Mouse (Mus musculus) kidney, embryonic 16.5 days (tissue): ENCODE measurements around the gene Olfr1199. TPM values are rescaled to one million over a fixed set of nuclear protein-coding genes. Genes with fewer than 3 reads are reported as not detected.

Experiments used
- ATAC-seq: fragments of 200-750 bp; cut with Nextera tagmentation; 2 replicates; pipeline ENCODE4 v1.8.0; 2017; ENCODE audit warnings: moderate TSS enrichment; ENCODE audit not compliant: low FRiP score, low TSS enrichment
- H3K27ac ChIP-seq: fragments of 300-500 bp; sonication (generic); 2 replicates; pipeline ENCODE4 v1.5.1; 2014; ENCODE audit warnings: low read length
- H3K27me3 ChIP-seq: fragments of 300-500 bp; sonication (generic); 2 replicates; pipeline ENCODE4 v1.6.1; 2014; ENCODE audit warnings: low read length, control low read depth, mixed read lengths; ENCODE audit not compliant: insufficient read depth
- H3K36me3 ChIP-seq: fragments of 300-500 bp; sonication (generic); 2 replicates; pipeline ENCODE4 v1.6.1; 2014; ENCODE audit warnings: low read length, control low read depth, mixed read lengths; ENCODE audit not compliant: insufficient read depth
- H3K4me1 ChIP-seq: fragments of 300-500 bp; sonication (generic); 2 replicates; pipeline ENCODE4 v1.6.1; 2014; ENCODE audit warnings: low read length, control low read depth, mixed read lengths; ENCODE audit not compliant: insufficient read depth
- H3K4me2 ChIP-seq: fragments of 300-500 bp; sonication (generic); replicated peaks from 2 replicates; pipeline ENCODE4 v1.6.1; 2014; ENCODE audit warnings: low read depth, low read length
- H3K4me3 ChIP-seq: fragments of 300-500 bp; sonication (generic); 2 replicates; pipeline ENCODE4 v1.5.1; 2014; ENCODE audit warnings: mild to moderate bottlenecking, low read length
- H3K9ac ChIP-seq: fragments of 300-500 bp; sonication (generic); replicated peaks from 2 replicates; pipeline ENCODE4 v1.6.1; 2014; ENCODE audit warnings: low read length
- H3K9me3 ChIP-seq: fragments of 300-500 bp; sonication (generic); 2 replicates; pipeline ENCODE4 v1.6.1; 2016; ENCODE audit warnings: low read length, control low read depth
- WGBS: fragments of 180-500 bp; shearing (Covaris S2); extraction: QIAGEN DNeasy Blood & Tissue Kit; methylation state at CpG from one replicate; pipeline ENCODE4 v1.1.7; 2014; 5-methylcytosine and 5-hydroxymethylcytosine counted together
- polyA plus RNA-seq: library from polyadenylated mRNA; unstranded; fragments of >200 nt; fragmentation: Nextera tagmentation; extraction: Ambion mirVana; gene quantifications from 2 replicates; pipeline ENCODE4 v1.2.1, GENCODE M21; 2015

Olfr1199 gene
- polyA plus RNA-seq, result not detected in 2 replicates

GRCm38 (mm10) chr2:88760369-88760768, at the start of gene Olfr1199:
Gene Olfr1199 (minus strand): TSS chr2:88760469.
- Histone ChIP-seq H3K36me3 (no peaks in the 10 kb centered on the region), H3K27me3 (no peaks in the 10 kb centered on the region), H3K9ac (no peak within 1 kb of the TSS), H3K27ac (no peak within 1 kb of the TSS), H3K4me1 (no peaks in the 10 kb centered on the region), H3K9me3 (no peaks in the 10 kb centered on the region), H3K4me2 (no peak within 1 kb of the TSS), H3K4me3 (no peak within 1 kb of the TSS)
- 87% methylated on average over 2 of the region's 2 CpGs for WGBS
- ATAC-seq, result no peak

- no peak for ATAC-seq
- H3K27ac ChIP-seq, result no peak within 1 kb of the TSS
- H3K4me2 ChIP-seq, result no peak within 1 kb of the TSS
- H3K9me3 ChIP-seq, result no peaks in the 10 kb centered on the region
- no peak within 1 kb of the TSS for H3K9ac ChIP-seq
- no peaks in the 10 kb centered on the region for H3K27me3 ChIP-seq
- WGBS, result 80% methylated on average over 6 of the region's 6 CpGs
- no peaks in the 10 kb centered on the region for H3K36me3 ChIP-seq
- H3K4me1 ChIP-seq, result no peaks in the 10 kb centered on the region
- no peak within 1 kb of the TSS for H3K4me3 ChIP-seq
Observed at GRCm38 (mm10) chr2:88792736-88793135, 32.5 kb upstream of the Olfr1199 start, which contains the start of gene Olfr1201. Gene Olfr1201 (plus strand): TSS chr2:88793036.

GRCm38 (mm10) chr2:88770388-88770787, 10.1 kb upstream of the Olfr1199 start, which contains the start of gene Olfr1200:
Gene Olfr1200 (minus strand): TSS chr2:88770488.
- H3K27me3 ChIP-seq, result no peaks in the 10 kb centered on the region
- H3K4me1 ChIP-seq, result no peaks in the 10 kb centered on the region
- no peaks in the 10 kb centered on the region for H3K9me3 ChIP-seq
- no peak within 1 kb of the TSS for H3K27ac ChIP-seq
- no peak for ATAC-seq
- no peak within 1 kb of the TSS for H3K9ac ChIP-seq
- WGBS, result 74% methylated on average over 2 of the region's 2 CpGs
- H3K4me3 ChIP-seq, result no peak within 1 kb of the TSS
- H3K4me2 ChIP-seq, result no peak within 1 kb of the TSS
- H3K36me3 ChIP-seq, result no peaks in the 10 kb centered on the region

DNA sequence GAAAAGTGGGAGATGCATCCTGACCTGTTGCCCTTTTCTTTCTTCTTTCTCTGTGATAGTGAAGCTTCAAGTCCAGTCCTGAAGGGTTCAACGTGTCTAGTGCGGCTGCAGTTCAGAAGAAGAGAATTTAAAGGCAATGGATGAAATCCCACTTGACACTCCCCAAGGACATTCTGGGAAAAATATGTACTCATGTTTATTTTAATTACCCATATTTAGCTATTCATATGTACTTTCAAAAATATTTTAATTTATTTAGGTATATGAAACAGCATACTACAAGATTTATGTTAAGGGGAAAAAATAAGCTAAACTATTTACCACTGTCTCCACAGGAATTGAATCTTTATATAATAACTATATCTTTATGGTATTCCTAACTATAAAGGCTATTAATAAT, 9.0 kb downstream of the Olfr1199 start, which contains the start of gene Olfr1198:
Gene Olfr1198 (minus strand): TSS at position 101 of the 400 bp plus-strand sequence.
- H3K4me2 ChIP-seq, result no peak within 1 kb of the TSS
- H3K36me3 ChIP-seq, result no peaks in the 10 kb centered on the region
- no peak within 1 kb of the TSS for H3K9ac ChIP-seq
- no peaks in the 10 kb centered on the region for H3K4me1 ChIP-seq
- no peaks in the 10 kb centered on the region for H3K9me3 ChIP-seq
- H3K4me3 ChIP-seq, result no peak within 1 kb of the TSS
- no peak within 1 kb of the TSS for H3K27ac ChIP-seq
- H3K27me3 ChIP-seq, result no peaks in the 10 kb centered on the region
- WGBS, result 88% methylated on average over 2 of the region's 2 CpGs
- no peak for ATAC-seq

DNA sequence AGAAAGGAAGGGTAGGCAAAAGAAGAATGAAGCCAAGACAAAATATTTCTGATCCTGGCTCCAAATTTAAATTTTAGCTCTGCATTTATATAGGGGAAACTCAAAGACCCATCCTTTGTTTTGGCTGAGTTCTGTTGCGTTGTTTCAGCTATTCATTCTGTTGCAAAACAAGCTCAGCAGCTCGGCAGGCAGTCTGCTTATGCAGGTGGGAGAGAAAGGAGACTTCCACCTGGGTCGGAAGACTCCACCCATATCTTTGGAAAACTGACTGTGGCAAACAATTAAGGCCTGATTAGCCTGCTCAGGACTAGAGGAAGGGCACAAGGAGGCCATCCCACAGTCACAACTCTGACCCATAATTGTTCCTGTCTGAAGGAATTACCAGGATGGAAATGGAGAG, 16.9 kb downstream of the Olfr1199 start:
- Histone ChIP-seq H3K4me2 (no peak overlapping the region), H3K9ac (no peak overlapping the region), H3K27ac (no peak overlapping the region), H3K4me3 (no peak overlapping the region), H3K36me3 (no peaks in the 10 kb centered on the region), H3K4me1 (no peaks in the 10 kb centered on the region), H3K9me3 (0 out of 2 replicates have a peak, but pooled peaks cover 2% of the 10 kb centered on the region), H3K27me3 (no peaks in the 10 kb centered on the region)
- ATAC-seq, result no peak
- 84% methylated on average over 3 of the region's 3 CpGs for WGBS

GRCm38 (mm10) chr2:88732266-88732665, 28.0 kb downstream of the Olfr1199 start, which contains the start of gene Olfr1197:
Gene Olfr1197 (minus strand): TSS chr2:88732366.
- no peak for ATAC-seq
- WGBS, result 92% methylated on average over 1 of the region's 1 CpGs
- H3K9me3 ChIP-seq, result no peaks in the 10 kb centered on the region
- H3K4me1 ChIP-seq, result no peaks in the 10 kb centered on the region
- no peak within 1 kb of the TSS for H3K4me2 ChIP-seq
- H3K36me3 ChIP-seq, result no peaks in the 10 kb centered on the region
- no peak within 1 kb of the TSS for H3K4me3 ChIP-seq
- no peak within 1 kb of the TSS for H3K9ac ChIP-seq
- no peak within 1 kb of the TSS for H3K27ac ChIP-seq
- H3K27me3 ChIP-seq, result no peaks in the 10 kb centered on the region

- no peaks in the 10 kb centered on the region for H3K36me3 ChIP-seq
- no peaks in the 10 kb centered on the region for H3K9me3 ChIP-seq
- H3K4me1 ChIP-seq, result no peaks in the 10 kb centered on the region
- ATAC-seq, result no peak
- H3K4me3 ChIP-seq, result no peak within 1 kb of the TSS
- WGBS, result 82% methylated on average over 2 of the region's 2 CpGs
- H3K27me3 ChIP-seq, result no peaks in the 10 kb centered on the region
- no peak within 1 kb of the TSS for H3K27ac ChIP-seq
- H3K9ac ChIP-seq, result no peak within 1 kb of the TSS
- no peak within 1 kb of the TSS for H3K4me2 ChIP-seq
Observed at GRCm38 (mm10) chr2:88704497-88704896, 55.8 kb downstream of the Olfr1199 start, which contains the start of gene Olfr1196. Gene Olfr1196 (minus strand): TSS chr2:88704597.

Other genes with a start within 250 kb of the Olfr1199 start
- not detected in 2 replicates for gene Olfr1186, start 241.9 kb downstream of the Olfr1199 start, polyA plus RNA-seq
- not detected in 2 replicates for gene Olfr1188, start 203.5 kb downstream of the Olfr1199 start, polyA plus RNA-seq
- gene Olfr1189, start 174.0 kb downstream of the Olfr1199 start, polyA plus RNA-seq, result not detected in 2 replicates
- gene Olfr1191-ps1, start 119.9 kb downstream of the Olfr1199 start, polyA plus RNA-seq, result not detected in 2 replicates
- not detected in 2 replicates for gene Olfr1192-ps1, start 112.0 kb downstream of the Olfr1199 start, polyA plus RNA-seq
- gene Olfr1193, start 84.8 kb downstream of the Olfr1199 start, polyA plus RNA-seq, result not detected in 2 replicates
- not detected in 2 replicates for gene Olfr1195, start 71.3 kb downstream of the Olfr1199 start, polyA plus RNA-seq
- not detected in 2 replicates for gene Olfr1196, start 55.9 kb downstream of the Olfr1199 start, polyA plus RNA-seq
- not detected in 2 replicates for gene Olfr1197, start 28.1 kb downstream of the Olfr1199 start, polyA plus RNA-seq
- gene Olfr1198, start 9.1 kb downstream of the Olfr1199 start, polyA plus RNA-seq, result not detected in 2 replicates
- gene Olfr1200, start 10.0 kb upstream of the Olfr1199 start, polyA plus RNA-seq, result not detected in 2 replicates
- gene Olfr1201, start 32.6 kb upstream of the Olfr1199 start, polyA plus RNA-seq, result not detected in 2 replicates
- not detected in 2 replicates for gene Olfr1202, start 54.0 kb upstream of the Olfr1199 start, polyA plus RNA-seq
- gene Olfr1205, start 69.3 kb upstream of the Olfr1199 start, polyA plus RNA-seq, result not detected in 2 replicates
- not detected in 2 replicates for gene Olfr1204, start 88.8 kb upstream of the Olfr1199 start, polyA plus RNA-seq
- not detected in 2 replicates for gene Olfr1206, start 102.8 kb upstream of the Olfr1199 start, polyA plus RNA-seq
- gene Olfr1208, start 141.8 kb upstream of the Olfr1199 start, polyA plus RNA-seq, result not detected in 2 replicates
- gene Olfr1209, start 154.7 kb upstream of the Olfr1199 start, polyA plus RNA-seq, result not detected in 2 replicates
- not detected in 2 replicates for gene Olfr1211, start 177.6 kb upstream of the Olfr1199 start, polyA plus RNA-seq
- not detected in 2 replicates for gene Olfr1212, start 193.5 kb upstream of the Olfr1199 start, polyA plus RNA-seq
- gene Gm13762, start 219.8 kb upstream of the Olfr1199 start, polyA plus RNA-seq, result not detected in 2 replicates
- gene Olfr1214, start 232.2 kb upstream of the Olfr1199 start, polyA plus RNA-seq, result not detected in 2 replicates
- gene Olfr1215, start 246.5 kb upstream of the Olfr1199 start, polyA plus RNA-seq, result not detected in 2 replicates